In genomic region chr19:27022917-27023316, GRCm38 (mm10) we compare ENCODE assay signal across 25 mouse cellular contexts.
A peak's percentile ranks its signal among the peaks of the same experiment; 100 is the strongest.
DNase-seq lines count a peak whose midpoint lies in the region; ATAC-seq lines count a peak whose summit lies in the region.
"Had no signal": no experiment of that assay in that cellular context is flagged by ENCODE, and none has a peak within 500 bp of the region (broad histone marks: within the 10 kb centered on the region; RNA-seq: fewer than 3 reads in every experiment).

No protein-coding gene starts in this region.

- H3K27me3 ChIP-seq in heart, embryonic 16.5 days (ENCODE audit: control insufficient read depth, insufficient read depth, low read length) = no peaks in the 10 kb centered on the region
- H3K27me3 ChIP-seq: embryonic facial prominence, embryonic 12.5 days; embryonic facial prominence, embryonic 15.5 days had no signal

- no peak overlapping the region for H3K4me2 ChIP-seq in heart, embryonic 16.5 days (ENCODE audit: low read depth, low read length)
- H3K4me2 ChIP-seq: embryonic facial prominence, embryonic 12.5 days; embryonic facial prominence, embryonic 15.5 days; heart, embryonic 11.5 days; hindbrain, embryonic 14.5 days had no signal

- intact Hi-C loops in heart, postnatal 36 days (cut with DNase I) = no loop called here

- H3K27ac ChIP-seq in heart, embryonic 16.5 days (ENCODE audit: low read length) = no peak overlapping the region
- H3K27ac ChIP-seq: embryonic facial prominence, embryonic 12.5 days; embryonic facial prominence, embryonic 15.5 days; gastrocnemius, adult 2 months; hindbrain, embryonic 14.5 days; hindbrain, postnatal 0 days had no signal

- H3K4me3 ChIP-seq in heart, embryonic 16.5 days (ENCODE audit: low read length) = no peak overlapping the region
- H3K4me3 ChIP-seq: embryonic facial prominence, embryonic 12.5 days; embryonic facial prominence, embryonic 15.5 days; gastrocnemius, adult 2 months had no signal

- 48% methylated on average over 5 of the region's 5 CpGs for WGBS in heart, embryonic 16.5 days

- peak; percentile 21 for DNase-seq in heart, adult 8-10 months (ENCODE audit: low spot score)
- DNase-seq in heart, adult 11 months = no peak
- DNase-seq in heart, postnatal 36 days = no peak
- peak; percentile 10 for DNase-seq in skeletal muscle tissue, adult 2 months (ENCODE audit: low read depth, low spot score)
- no peak for DNase-seq in thymus, postnatal 14 days
- DNase-seq: adrenal gland, adult 2 months; adrenal gland, postnatal 14 days; cerebellum, adult 11 months; cerebellum, adult 2 months; cerebellum, adult 9-11 months; cerebellum, postnatal 25 days; forebrain, postnatal 0 days; gastrocnemius, adult 2 months; gastrocnemius, postnatal 14 days; kidney, adult 18-20 months had no signal

- no peaks in the 10 kb centered on the region for H3K9me3 ChIP-seq in heart, embryonic 16.5 days (replicated peaks; ENCODE audit: control insufficient read depth, low read length)
- H3K9me3 ChIP-seq: embryonic facial prominence, embryonic 12.5 days; embryonic facial prominence, embryonic 15.5 days had no signal

- H3K36me3 ChIP-seq in heart, embryonic 16.5 days (ENCODE audit: control insufficient read depth, insufficient read depth) = no peaks in the 10 kb centered on the region
- H3K36me3 ChIP-seq: embryonic facial prominence, embryonic 12.5 days; embryonic facial prominence, embryonic 15.5 days had no signal

- peak; percentile 60 for ATAC-seq in heart, embryonic 16.5 days (replicated peaks; ENCODE audit: extremely low read depth, insufficient read depth, low FRiP score)
- ATAC-seq: CD4-positive, CD25-positive, alpha-beta regulatory T cell, adult 4 months; forebrain, embryonic 14.5 days; forebrain, postnatal 0 days; hindbrain, postnatal 0 days; inflammation-experienced regulatory T-cells, adult 6 months; intestine, embryonic 16.5 days had no signal

- H3K9ac ChIP-seq in heart, embryonic 16.5 days (ENCODE audit: low read length) = no peak overlapping the region
- H3K9ac ChIP-seq: embryonic facial prominence, embryonic 12.5 days; embryonic facial prominence, embryonic 15.5 days; forebrain, postnatal 0 days; hindbrain, embryonic 14.5 days had no signal

- peaks cover 9% of the 10 kb centered on the region for H3K4me1 ChIP-seq in heart, embryonic 16.5 days (ENCODE audit: control insufficient read depth, insufficient read depth, low read length)
- H3K4me1 ChIP-seq: embryonic facial prominence, embryonic 12.5 days; embryonic facial prominence, embryonic 15.5 days had no signal

Comparison
In these comparisons a context has a peak if more than half of its experiments do, and no peak if none do; other contexts are left out.
1. DNase-seq: peak in heart, adult 8-10 months (single experiment) and skeletal muscle tissue, adult 2 months (single experiment); none in heart, adult 11 months (single experiment), heart, postnatal 36 days (0 of 2) and thymus, postnatal 14 days (single experiment).